Mouse (Mus musculus) heart, embryonic 13.5 days (tissue): ENCODE data around the gene Mkln1. TPM values are rescaled to one million over a fixed set of nuclear protein-coding genes. Genes with fewer than 3 reads are reported as not detected.

Experiments
- ATAC-seq: fragments of 200-750 bp; cut with Nextera tagmentation; 2 replicates; pipeline ENCODE4 v1.8.0; 2017; ENCODE audit warnings: moderate TSS enrichment; ENCODE audit not compliant: insufficient number of reproducible peaks, low FRiP score, low TSS enrichment; ENCODE audit errors: extremely low read depth
- H3K27ac ChIP-seq: fragments of 300-500 bp; sonication (generic); replicated peaks from 2 replicates; pipeline ENCODE4 v1.5.1; 2015; ENCODE audit warnings: moderate library complexity, mild to moderate bottlenecking, inconsistent platforms
- H3K27me3 ChIP-seq: fragments of 300-500 bp; sonication (generic); replicated peaks from 2 replicates; pipeline ENCODE4 v1.6.1; 2015; ENCODE audit warnings: mild to moderate bottlenecking, inconsistent platforms
- H3K36me3 ChIP-seq: fragments of 300-500 bp; sonication (generic); 2 replicates; pipeline ENCODE4 v1.6.1; 2015; ENCODE audit warnings: mild to moderate bottlenecking, inconsistent platforms
- H3K4me1 ChIP-seq: fragments of 300-500 bp; sonication (generic); 2 replicates; pipeline ENCODE4 v1.6.1; 2015; ENCODE audit warnings: inconsistent platforms
- H3K4me2 ChIP-seq: fragments of 300-500 bp; sonication (generic); 2 replicates; pipeline ENCODE4 v1.6.1; 2015; ENCODE audit warnings: inconsistent platforms, mild to moderate bottlenecking, moderate library complexity
- H3K4me3 ChIP-seq: fragments of 300-500 bp; sonication (generic); 2 replicates; pipeline ENCODE4 v1.5.1; 2015; ENCODE audit warnings: moderate library complexity, mild to moderate bottlenecking, inconsistent platforms
- H3K9ac ChIP-seq: fragments of 300-500 bp; sonication (generic); 2 replicates; pipeline ENCODE4 v1.6.1; 2015; ENCODE audit warnings: inconsistent platforms, mild to moderate bottlenecking, moderate library complexity
- H3K9me3 ChIP-seq: fragments of 300-500 bp; sonication (generic); 2 replicates; pipeline ENCODE4 v1.6.1; 2016; ENCODE audit warnings: inconsistent platforms
- WGBS: fragments of 180-500 bp; shearing (Covaris S2); methylation state at CpG from one replicate; pipeline ENCODE4 v1.1.7; 2015; ENCODE audit warnings: mixed read lengths; 5-methylcytosine and 5-hydroxymethylcytosine counted together
- polyA plus RNA-seq: library from polyadenylated mRNA; unstranded; fragments of >200 nt; fragmentation: Nextera tagmentation; extraction: Ambion mirVana; gene quantifications from 2 replicates; pipeline ENCODE4 v1.2.1, GENCODE M21; 2015

Mkln1 gene
- polyA plus RNA-seq, 1 experiment from 2014 or later, result 172 TPM

DNA sequence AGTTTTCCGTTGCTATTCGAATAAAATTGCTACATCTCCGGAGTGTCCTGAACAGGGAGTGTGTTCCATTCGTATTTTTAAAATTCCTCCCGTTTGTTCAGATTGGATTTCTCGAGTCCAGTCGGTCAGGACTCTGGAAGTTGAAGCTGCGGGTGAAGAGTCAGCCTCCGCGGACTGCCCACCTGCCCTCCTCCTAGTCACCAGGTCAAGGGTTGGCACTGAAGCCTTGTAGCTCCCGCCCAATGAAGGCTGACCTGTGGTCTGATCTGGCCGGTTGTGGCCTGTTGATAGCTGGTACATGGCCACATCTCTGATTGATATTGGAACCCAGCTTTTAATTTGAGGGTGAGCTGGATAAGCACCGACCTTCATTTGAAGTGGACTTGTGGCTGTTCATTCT, 1.0 kb downstream of the Mkln1 start:
- no peaks in the 10 kb centered on the region for H3K9me3 ChIP-seq
- H3K9ac ChIP-seq, result peak overlapping the region; percentile 99
- H3K4me2 ChIP-seq, result peak overlapping the region; percentile 95
- no peaks in the 10 kb centered on the region for H3K36me3 ChIP-seq
- H3K27ac ChIP-seq, result peak overlapping the region; percentile 95
- ATAC-seq, result no peak
- peaks cover 43% of the 10 kb centered on the region for H3K4me1 ChIP-seq
- no peaks in the 10 kb centered on the region for H3K27me3 ChIP-seq
- peak overlapping the region; percentile 97 for H3K4me3 ChIP-seq
- 1% methylated on average over 13 of the region's 13 CpGs for WGBS

DNA sequence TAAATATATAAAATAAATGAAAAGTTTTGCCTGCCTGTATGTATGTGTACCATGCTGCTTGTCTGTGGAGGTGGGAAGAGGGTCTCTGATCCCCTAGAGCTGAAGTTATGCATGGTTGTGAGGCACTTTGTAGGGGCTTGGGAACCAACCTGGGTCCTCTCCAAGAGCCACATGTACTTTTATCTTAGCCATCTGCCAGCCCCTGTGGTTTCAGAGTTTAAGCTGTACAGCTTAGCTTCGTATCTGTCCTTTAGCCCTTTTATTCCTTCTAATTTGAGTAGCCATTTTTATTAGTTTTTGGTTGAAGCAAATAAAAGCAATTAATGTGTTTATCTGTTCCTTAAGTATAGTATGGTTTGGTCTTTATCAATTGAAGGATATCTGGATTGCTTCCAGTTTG, 12.5 kb downstream of the Mkln1 start:
- Histone ChIP-seq H3K4me3 (no peak overlapping the region), H3K9me3 (no peaks in the 10 kb centered on the region), H3K4me2 (no peak overlapping the region), H3K4me1 (peaks cover 80% of the 10 kb centered on the region), H3K9ac (no peak overlapping the region), H3K36me3 (no peaks in the 10 kb centered on the region), H3K27me3 (no peaks in the 10 kb centered on the region), H3K27ac (no peak overlapping the region)
- 64% methylated on average over 1 of the region's 1 CpGs for WGBS
- ATAC-seq, result no peak

DNA sequence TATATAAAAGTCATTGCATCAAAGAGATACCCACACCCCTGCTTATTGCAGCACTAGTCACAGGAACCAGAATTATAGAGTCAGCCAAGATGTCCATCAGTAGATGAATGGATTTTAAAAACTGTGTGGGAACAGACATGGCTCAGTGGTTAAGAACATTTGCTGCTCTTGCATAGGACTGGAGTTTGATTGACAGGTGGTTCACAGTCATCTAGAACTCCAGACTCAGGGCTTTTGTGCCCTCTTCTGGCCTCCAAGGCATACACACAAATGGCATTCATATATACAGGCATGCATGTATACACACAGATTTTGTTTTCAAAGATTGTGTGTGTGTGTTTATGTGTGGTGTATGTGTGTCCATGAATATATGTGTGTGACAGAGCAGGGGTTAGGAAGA, 14.0 kb downstream of the Mkln1 start:
- Histone ChIP-seq H3K9me3 (no peaks in the 10 kb centered on the region), H3K4me1 (peaks cover 75% of the 10 kb centered on the region), H3K4me3 (no peak overlapping the region), H3K4me2 (no peak overlapping the region), H3K9ac (no peak overlapping the region), H3K36me3 (no peaks in the 10 kb centered on the region), H3K27ac (no peak overlapping the region), H3K27me3 (no peaks in the 10 kb centered on the region)
- ATAC-seq, result no peak

DNA sequence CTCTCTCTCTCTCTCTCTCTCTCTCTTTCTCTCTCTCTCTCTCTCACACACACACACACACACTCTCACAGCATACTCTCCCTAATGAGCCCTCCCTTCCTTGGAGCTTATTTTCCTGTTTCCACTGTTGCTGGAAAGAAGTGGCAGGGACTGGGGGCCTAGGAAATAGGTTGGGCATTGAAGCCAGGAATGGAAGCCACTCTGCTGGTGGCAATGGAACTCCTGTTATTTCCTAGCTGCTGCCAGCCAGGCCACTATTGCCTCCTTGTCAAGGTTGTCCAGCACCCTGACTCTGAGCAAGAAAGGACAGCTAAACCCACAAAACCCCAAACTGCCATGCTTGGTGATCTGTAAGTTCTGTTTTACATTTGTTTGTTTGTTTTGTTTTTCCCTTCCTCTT, 15.0 kb downstream of the Mkln1 start:
- Histone ChIP-seq H3K4me3 (no peak overlapping the region), H3K9me3 (no peaks in the 10 kb centered on the region), H3K27ac (no peak overlapping the region), H3K4me1 (peaks cover 65% of the 10 kb centered on the region), H3K36me3 (no peaks in the 10 kb centered on the region), H3K9ac (no peak overlapping the region), H3K4me2 (no peak overlapping the region), H3K27me3 (no peaks in the 10 kb centered on the region)
- no peak for ATAC-seq

DNA sequence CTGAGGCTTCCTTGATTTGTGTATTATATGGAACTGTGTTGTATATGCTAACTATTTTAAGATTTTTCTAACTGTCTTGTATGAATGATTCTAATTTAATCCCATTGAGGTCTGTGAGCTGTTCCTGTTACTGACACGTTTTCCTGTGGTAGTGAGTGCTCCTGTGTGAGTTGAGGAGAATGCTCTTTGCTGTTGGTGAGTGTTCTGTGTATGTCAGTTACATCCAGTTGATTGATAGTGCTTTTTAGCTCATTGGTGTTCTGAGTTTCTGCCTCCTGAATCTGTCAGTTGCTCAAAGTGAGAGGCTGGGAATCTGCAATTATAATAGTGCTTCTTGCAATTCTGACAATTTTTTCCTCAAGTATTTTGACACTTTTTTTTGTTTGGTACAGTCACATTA, 15.8 kb downstream of the Mkln1 start:
- 20% methylated on average over 1 of the region's 1 CpGs for WGBS
- H3K4me1 ChIP-seq, result peaks cover 60% of the 10 kb centered on the region
- H3K27ac ChIP-seq, result no peak overlapping the region
- no peaks in the 10 kb centered on the region for H3K36me3 ChIP-seq
- no peak for ATAC-seq
- no peaks in the 10 kb centered on the region for H3K27me3 ChIP-seq
- no peak overlapping the region for H3K4me3 ChIP-seq
- H3K4me2 ChIP-seq, result no peak overlapping the region
- no peak overlapping the region for H3K9ac ChIP-seq
- no peaks in the 10 kb centered on the region for H3K9me3 ChIP-seq

DNA sequence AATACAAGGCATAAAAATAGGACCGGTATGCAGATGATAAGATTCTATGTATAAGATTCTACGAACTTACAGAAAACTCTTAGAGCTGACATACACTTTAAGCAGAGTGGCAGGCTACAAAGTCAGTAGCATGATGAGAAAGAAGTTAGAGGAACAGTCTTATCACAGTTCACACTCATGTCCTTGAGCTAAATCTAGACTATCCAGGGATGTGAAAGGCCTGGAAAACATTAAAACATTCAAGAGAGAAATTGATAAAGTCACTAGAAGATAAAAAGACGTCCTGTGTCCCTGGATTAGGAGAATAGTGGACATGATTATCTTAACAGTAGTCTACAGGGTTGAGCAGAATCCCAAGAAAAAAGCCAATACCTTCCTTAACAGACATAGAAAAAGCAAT, 26.9 kb downstream of the Mkln1 start:
- WGBS, result 34% methylated on average over 3 of the region's 3 CpGs
- Histone ChIP-seq H3K9ac (no peak overlapping the region), H3K4me2 (no peak overlapping the region), H3K4me1 (peaks cover 17% of the 10 kb centered on the region), H3K9me3 (no peaks in the 10 kb centered on the region), H3K4me3 (no peak overlapping the region), H3K36me3 (peaks cover 41% of the 10 kb centered on the region), H3K27me3 (no peaks in the 10 kb centered on the region), H3K27ac (no peak overlapping the region)
- no peak for ATAC-seq

DNA sequence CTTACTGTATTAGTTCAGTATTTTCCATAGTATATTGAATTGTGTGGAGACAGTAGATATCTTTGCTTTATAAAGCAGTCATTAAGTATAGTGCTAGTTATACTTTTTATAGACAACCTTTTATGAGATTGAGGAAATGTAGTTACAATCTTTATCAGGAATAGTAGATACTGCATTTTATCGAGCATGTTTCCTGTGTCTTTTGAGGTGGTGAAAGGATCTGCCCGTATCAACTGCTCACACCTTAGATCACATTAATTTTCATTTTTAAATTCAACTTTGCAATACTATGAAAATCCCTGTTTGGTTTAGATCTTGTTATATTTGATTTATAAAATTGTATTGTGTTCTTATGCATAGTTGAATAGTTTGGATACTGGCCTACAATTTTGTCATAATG, 38.7 kb downstream of the Mkln1 start:
- peaks cover 36% of the 10 kb centered on the region for H3K36me3 ChIP-seq
- WGBS, result 79% methylated on average over 2 of the region's 2 CpGs
- H3K27ac ChIP-seq, result no peak overlapping the region
- H3K4me3 ChIP-seq, result no peak overlapping the region
- no peaks in the 10 kb centered on the region for H3K9me3 ChIP-seq
- H3K4me2 ChIP-seq, result no peak overlapping the region
- no peak overlapping the region for H3K9ac ChIP-seq
- ATAC-seq, result no peak
- no peaks in the 10 kb centered on the region for H3K4me1 ChIP-seq
- no peaks in the 10 kb centered on the region for H3K27me3 ChIP-seq

DNA sequence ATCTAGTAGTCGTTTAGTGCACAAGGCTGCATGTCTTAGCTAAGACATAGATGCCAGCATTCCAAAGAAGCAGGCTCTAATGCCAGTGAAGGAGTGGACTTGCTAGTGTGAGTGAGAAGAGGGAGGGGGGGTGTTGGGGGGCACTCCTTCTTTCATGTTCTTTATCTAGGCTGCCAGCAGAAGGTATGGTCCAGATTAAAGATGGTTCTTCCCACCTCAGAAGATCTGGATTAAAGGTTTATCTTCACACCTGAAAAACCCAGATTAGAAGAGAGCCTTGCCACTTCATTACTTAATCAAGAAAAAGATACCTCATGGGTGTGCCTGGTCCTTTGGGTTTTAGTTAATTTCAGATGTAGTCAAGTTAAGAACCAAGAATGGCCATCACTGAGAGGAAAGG, 46.7 kb downstream of the Mkln1 start:
- H3K4me2 ChIP-seq, result no peak overlapping the region
- 79% methylated on average over 1 of the region's 1 CpGs for WGBS

DNA sequence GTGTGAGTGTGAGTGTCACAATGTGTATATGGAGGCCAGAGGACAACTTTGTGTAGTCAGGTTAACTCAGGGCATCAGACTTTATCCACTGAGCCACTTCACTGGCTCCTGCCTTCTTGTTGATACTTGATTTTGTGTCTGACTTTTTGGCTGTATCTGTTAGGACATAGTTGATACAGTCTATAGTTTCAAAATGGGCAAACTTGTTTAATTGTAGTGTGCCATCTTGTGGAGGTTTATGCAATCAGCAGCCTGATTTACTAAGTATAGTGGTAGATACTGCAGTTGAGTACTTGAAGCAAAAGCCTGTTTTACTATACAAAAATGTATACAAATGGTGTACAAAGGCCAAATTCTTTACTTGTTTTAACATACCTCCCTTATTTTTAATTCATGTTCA, 55.2 kb downstream of the Mkln1 start:
- no peak overlapping the region for H3K4me2 ChIP-seq
- no peak for ATAC-seq
- no peaks in the 10 kb centered on the region for H3K27me3 ChIP-seq

More for the DNA sequence above, 46.7 kb downstream of the Mkln1 start:
- Histone ChIP-seq H3K4me1 (peaks cover 3% of the 10 kb centered on the region; the same call in 1 of the 2 replicates), H3K36me3 (peaks cover 40% of the 10 kb centered on the region), H3K9ac (no peak overlapping the region), H3K9me3 (no peaks in the 10 kb centered on the region), H3K4me3 (no peak overlapping the region), H3K27ac (no peak overlapping the region), H3K27me3 (no peaks in the 10 kb centered on the region)
- no peak for ATAC-seq

DNA sequence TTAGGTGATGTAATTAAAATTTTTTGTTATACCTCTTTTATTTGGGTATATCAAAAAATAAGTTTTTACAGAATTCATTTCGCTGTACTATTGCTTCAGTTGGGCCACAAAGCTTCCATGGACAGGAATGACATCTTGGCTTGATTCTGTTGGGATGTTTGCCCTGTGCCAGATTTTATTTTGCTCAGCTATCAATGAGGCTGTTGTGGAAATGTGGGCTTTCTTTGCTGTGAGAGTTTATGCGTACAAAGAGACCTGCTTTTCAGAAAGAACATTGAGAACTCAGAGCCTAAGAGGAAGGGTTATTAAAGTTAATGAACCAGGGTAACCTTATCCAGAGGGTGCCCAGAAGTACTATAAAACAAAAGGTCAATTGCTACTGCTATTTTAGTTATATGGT, 56.8 kb downstream of the Mkln1 start:
- Histone ChIP-seq H3K9me3 (no peaks in the 10 kb centered on the region), H3K4me3 (no peak overlapping the region), H3K4me2 (no peak overlapping the region), H3K9ac (no peak overlapping the region), H3K27me3 (no peaks in the 10 kb centered on the region), H3K36me3 (peaks cover 52% of the 10 kb centered on the region), H3K27ac (no peak overlapping the region), H3K4me1 (peaks cover 2% of the 10 kb centered on the region; the same call in 1 of the 2 replicates)
- ATAC-seq, result no peak
- 89% methylated on average over 2 of the region's 2 CpGs for WGBS

More for the DNA sequence above, 55.2 kb downstream of the Mkln1 start:
- no peak overlapping the region for H3K9ac ChIP-seq
- H3K36me3 ChIP-seq, result peaks cover 50% of the 10 kb centered on the region
- H3K4me3 ChIP-seq, result no peak overlapping the region
- no peaks in the 10 kb centered on the region for H3K9me3 ChIP-seq
- H3K27ac ChIP-seq, result no peak overlapping the region
- H3K4me1 ChIP-seq, result peaks cover 2% of the 10 kb centered on the region; the same call in 1 of the 2 replicates

DNA sequence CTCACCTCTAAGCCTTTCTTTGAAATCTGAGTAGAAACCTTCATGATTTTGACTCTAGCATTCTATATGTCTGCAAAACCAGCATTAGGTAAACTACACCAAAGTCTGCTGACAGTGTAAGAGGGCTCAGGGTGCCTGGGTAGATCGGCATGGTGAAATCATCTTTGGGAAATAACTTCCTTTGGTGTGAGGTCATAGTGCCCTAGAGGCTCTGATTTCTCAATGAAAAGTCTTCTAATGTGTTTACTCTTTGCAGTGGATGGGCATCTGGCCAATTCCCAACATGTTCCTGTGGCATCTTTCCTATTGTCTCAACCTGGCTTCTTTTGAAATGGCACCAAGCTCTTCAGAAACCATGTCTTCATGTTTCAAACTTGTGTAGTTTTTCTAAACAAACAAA, 58.5 kb downstream of the Mkln1 start:
- no peak overlapping the region for H3K9ac ChIP-seq
- WGBS, result 76% methylated on average over 1 of the region's 1 CpGs
- peaks cover 58% of the 10 kb centered on the region for H3K36me3 ChIP-seq

DNA sequence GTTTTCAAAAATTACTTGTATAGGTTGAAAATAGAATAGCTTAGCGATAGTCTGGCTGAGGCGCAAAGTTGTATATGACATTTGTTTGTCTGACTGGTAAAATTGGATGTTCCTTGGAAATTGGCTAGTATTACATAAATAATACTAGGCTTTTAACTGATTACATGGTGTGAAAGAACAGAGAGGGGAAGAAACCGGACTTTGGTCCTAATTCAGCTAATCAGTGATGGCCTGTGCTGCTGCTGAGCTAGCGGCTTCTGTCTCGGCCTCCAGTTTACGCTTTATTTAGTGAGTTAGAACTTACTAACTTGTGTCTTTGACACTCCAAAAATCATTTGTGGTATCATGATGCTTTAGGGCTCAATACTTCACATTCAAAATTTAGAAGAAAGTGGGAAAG, 70.9 kb downstream of the Mkln1 start:
- H3K4me2 ChIP-seq, result no peak overlapping the region
- H3K4me3 ChIP-seq, result no peak overlapping the region
- H3K27me3 ChIP-seq, result no peaks in the 10 kb centered on the region
- ATAC-seq, result no peak
- H3K27ac ChIP-seq, result no peak overlapping the region
- 93% methylated on average over 6 of the region's 6 CpGs for WGBS
- no peak overlapping the region for H3K9ac ChIP-seq
- no peaks in the 10 kb centered on the region for H3K4me1 ChIP-seq
- H3K36me3 ChIP-seq, result peaks cover 47% of the 10 kb centered on the region
- H3K9me3 ChIP-seq, result no peaks in the 10 kb centered on the region

More for the DNA sequence above, 58.5 kb downstream of the Mkln1 start:
- Histone ChIP-seq H3K4me1 (peaks cover 2% of the 10 kb centered on the region; the same call in 1 of the 2 replicates), H3K4me3 (no peak overlapping the region), H3K27me3 (no peaks in the 10 kb centered on the region), H3K27ac (no peak overlapping the region), H3K4me2 (no peak overlapping the region), H3K9me3 (no peaks in the 10 kb centered on the region)
- ATAC-seq, result no peak
